Mouse (Mus musculus): Measurements from ENCODE around the gene Megf11. TPM values are rescaled to one million over a fixed set of nuclear protein-coding genes. Genes with fewer than 3 reads are reported as not detected.
"Not testable (repeated sequence)": the region's sequence is repeated elsewhere in the genome, so short reads cannot be mapped to it uniquely, and the experiment has no call there.

The Megf11 gene
- total RNA-seq, 2 experiments from 2014 or later: 15.9 to 17.9 TPM

DNA sequence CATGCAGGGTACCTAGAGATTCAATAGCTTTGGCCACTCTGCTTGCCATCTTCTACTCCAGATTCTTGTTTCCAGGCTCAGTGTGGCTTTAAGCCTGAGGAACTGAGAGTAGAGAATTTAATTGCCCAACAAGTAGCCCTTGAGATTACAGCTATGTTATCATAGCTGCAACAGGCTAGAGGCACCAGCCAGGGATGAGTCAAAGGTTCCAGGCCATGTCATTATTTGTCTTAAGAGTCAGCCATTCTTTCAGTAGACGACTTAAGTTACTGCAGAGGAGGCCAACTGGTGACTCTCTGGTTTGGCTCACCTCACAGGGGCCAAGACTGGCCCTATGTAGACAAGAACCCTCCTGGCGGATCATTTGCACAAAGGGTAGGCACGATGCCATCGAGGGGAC is 311.0 kb downstream of the Megf11 start:
- DNase-seq (ENCODE audit: low spot score in 2 of 2): no peak

DNA sequence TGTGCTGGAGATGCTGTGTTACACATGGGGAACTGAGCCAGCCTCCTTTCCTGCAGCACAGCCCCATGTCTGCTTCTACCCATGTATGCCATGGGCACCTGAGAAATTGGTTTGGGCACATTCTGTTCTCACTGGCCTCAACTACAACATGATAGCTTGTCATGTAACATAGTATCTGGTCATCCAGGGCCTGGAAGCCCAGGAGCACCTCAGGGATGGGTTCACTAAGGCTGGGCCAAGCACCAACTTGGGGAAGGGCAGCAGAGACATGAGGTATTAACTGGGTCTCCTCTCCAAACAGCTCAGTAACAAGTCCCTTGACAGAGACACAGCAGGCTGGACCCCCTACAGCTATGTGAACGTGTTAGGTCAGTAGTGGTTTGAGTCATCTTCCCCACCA is 311.6 kb downstream of the Megf11 start:
- DNase-seq (ENCODE audit: low spot score in 2 of 2): no peak

DNA sequence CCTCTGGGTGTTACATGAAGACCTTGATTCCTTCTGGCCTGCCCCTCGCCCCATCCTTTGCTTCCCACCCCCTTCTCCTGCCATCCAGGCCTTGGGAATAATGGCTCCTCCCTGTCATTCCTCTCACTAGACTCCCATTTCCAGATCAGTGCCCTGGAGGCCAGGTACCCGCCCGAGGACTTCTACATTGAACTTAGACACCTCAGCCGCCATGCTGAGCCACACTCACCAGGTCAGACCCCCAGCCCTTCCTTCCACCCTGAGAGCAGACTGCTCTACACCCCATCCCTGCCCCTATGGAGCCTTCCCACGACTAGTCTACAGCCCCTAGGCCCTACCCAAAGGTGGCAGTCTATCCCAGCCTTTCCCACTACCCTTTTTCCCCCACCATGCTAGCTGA is 312.3 kb downstream of the Megf11 start:
- DNase-seq (ENCODE audit: low spot score in 2 of 2): no peak

DNA sequence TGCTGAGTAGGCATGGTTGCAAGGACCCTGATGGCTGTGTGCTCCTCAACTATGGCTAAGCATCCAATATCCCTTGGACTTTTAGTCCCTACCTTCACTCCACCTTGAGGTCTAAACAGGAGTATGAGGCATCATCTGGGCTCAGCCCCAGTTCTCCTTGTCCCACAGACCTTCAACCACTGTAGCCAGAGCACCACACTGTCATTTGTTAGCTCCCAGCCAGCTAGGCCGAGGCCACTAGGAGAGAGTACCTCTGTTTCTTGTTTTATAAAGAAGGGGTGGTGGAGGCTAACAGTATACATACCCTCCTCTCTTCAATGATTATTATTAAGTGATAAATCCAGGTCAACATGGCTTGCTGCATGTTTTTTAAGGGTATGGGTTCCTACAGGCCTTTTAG is 313.2 kb downstream of the Megf11 start:
- DNase-seq (ENCODE audit: low spot score in 2 of 2): no peak

DNA sequence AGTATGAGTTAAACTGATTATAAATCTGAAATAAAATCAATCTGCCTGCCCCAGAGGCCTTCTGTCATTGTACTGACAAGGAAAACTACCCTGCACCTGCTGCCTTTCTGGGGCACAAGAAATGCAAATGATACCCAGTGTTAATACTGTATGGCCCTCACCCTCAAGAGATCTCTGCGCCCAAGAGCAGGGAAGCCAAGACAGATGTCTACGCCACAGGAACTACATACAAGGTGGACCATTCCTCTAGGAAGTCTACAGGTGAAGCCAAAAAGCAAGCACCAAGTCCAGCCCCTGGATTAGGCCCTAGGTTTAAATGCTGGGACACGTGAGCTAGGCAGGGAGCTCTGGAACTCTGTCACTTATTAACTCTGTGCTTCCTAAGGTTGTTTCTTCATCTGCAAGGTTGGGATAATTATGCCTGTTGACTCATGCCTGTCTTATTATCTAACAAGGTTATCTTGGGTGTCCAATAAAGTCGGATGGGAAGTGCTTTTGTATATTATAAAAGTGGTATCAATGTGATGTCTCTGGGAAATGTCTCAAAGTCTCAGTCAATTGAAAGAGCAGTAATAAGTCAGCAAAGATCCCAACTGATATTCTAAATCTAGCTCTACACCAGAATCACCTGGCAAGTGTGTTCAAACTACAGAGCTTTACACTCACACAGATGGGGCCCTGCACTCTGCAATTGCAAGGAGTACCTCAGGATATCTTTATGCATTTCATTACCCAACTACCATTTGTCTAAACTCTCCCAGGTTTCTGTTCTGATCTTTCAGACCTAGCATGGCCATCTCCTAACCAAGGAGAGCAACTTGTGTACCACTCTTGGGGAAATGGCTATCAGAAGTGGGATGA is 315.3 kb downstream of the Megf11 start:
- no peak for DNase-seq (ENCODE audit: low spot score in 2 of 2)

DNA sequence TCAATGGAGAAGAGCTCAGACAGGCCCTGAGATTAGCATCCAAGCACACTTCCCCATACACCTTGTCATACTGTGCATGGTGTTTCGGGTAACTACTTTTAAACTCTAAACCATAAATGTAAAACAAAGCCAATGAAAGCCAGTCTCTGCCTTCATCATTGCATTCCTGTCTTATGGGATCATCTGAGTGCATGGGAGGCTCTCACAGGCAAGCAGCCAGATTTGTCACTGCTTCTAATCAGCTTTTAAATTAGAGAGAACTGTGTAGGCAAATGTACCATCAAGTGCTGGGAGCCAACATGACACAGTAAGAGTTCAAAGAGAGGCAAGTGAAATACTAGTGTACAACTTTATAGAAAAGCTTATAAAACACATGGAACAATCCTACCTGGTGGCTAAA is 316.2 kb downstream of the Megf11 start:
- no peak for DNase-seq (ENCODE audit: low spot score in 2 of 2)

DNA sequence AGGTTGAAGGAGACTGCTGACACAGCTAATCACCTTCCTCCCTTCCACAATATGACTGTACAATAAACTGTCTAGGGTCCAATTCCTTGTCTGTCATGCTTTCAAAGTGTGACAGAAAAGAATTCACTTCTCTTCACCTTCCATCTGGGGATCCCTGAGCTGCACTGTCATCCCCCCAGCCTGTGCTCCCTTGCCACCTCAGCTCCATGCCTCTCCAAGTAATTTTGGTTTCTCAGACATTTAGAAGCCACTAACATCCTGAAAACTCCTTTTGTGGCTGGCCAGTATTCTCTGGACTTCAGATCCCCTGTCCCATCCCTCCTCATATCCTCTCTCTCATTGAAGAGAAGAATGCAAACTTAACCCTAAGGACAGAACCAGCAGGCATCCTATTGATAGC is 317.0 kb downstream of the Megf11 start:
- DNase-seq (ENCODE audit: low spot score in 2 of 2): no peak

DNA sequence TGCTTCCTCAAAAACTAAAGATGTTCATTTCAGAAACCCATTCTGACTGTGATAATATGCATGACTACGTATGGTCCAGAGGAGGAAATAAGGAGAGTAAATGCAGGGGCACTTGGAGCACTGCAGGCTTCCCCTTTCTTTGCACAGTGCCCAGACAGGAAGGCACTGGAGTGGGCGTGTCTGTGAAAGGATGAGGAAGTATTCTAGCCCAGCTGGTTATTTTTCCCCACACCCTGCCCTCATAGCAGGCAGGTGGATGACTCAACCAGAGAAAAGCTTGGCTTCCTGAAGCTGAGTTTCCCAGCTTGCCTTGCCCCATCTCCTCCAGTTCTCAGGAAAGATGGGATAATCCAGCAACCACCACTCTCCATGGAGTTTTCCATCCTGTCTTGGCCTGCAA is 317.5 kb downstream of the Megf11 start:
- no peak for DNase-seq (ENCODE audit: low spot score in 2 of 2)

DNA sequence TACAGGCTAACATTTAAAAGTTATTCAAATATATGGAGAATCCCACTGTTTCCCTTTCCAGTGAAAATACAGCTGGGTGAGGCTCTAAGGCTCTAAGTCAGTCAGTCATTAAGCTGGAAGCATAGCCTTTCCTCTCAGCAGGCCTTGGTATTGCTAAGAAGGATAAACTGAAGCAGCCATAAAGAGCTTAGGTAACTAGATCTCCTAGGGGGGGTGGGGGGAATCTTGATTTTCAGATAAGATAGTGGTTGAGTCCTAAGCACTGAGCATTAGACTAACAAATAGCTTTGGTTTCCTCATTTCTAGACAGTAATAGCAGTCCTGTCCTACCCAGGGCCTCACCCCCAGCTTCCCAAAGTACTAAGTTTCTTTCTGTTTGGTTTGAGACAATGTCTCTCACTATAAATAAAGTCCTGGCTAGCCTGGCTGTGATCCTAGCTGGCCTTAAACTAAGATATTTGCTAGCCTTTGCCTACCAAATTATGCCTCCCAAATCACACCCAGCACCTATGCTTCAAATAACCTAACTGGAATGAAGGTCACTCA is 318.1 kb downstream of the Megf11 start:
- no peak for DNase-seq (ENCODE audit: low spot score in 2 of 2)

DNA sequence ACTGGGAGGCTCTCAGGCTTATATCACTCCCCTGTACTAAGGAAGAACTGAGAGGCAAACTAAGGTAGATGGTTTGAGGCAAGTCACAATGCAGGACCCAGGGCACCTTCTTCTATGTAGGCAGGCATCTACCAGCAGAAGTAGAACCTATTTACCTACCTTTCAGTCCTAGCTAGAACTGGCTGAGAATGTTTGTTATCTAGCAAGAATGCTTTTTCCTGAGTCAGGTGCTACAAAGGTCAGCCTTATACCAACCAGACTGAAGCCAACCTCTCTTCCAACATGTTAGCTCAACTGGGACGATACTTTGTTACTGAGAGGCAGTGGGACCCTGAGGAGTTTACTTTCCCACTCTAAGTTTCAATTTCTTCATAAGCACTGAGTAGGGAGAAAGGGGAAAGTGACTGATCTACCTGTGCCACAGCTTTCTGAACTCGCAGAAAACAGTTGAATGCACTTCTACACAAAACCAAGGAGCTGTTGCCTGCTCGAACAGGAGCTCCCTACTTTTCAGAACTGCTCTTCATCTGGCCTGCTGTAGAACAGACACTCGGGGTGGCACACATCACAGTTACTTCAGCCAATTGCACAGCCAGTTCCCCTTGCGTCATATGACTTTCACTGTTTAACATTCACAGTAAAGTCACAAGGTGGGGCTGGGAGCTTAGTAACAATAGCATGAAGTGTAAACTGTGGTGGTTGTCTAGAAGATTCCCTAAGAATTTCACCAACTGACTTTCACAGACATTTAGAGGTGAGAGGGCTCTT is 318.8 kb downstream of the Megf11 start:
- no peak for DNase-seq (ENCODE audit: low spot score in 2 of 2)

DNA sequence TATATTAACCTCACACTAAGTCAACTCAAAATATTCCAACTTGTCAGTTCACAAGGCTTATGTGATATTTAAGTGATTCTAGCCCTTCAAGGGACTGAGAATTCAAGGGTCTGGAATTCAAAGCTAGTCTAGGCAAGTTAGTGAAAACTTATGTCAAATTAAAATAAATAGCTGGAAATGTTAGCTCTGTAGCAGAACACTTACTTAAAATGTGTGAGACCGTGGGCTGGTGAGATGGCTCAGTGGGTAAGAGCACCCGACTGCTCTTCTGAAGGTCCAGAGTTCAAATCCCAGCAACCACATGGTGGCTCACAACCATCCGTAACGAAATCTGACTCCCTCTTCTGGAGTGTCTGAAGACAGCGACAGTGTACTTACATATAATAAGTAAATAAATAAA is 324.9 kb downstream of the Megf11 start:
- DNase-seq (ENCODE audit: low spot score in 2 of 2): not testable (repeated sequence)

DNA sequence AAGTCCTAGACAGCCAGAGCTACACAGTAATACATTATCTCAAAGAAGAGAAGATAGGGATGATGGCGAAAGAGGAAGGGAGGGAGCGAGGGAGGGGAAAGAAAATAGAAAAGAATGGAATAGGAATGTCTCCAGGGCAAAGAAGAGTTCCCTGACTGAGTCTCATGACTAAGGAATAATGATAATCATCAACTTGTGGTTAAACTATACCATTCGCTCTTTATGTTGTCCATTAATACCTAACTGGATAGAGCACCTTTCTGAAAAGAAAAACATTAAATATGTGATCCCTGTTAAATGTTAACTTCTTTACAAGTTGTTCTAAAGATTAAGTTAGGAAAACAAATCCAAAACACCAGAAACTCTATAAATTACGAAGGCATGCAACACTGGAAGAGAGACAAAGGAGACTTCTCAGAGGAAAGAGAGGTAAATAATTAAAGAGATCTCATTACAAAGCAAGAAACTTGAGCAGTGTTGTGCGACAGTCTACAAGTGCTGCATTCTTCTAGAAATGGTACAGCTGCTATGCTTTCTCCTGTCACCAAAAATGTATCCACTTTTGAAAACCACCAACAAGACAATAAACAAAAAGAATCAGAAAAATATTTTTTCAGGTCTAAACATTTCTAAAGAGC is 334.2 kb downstream of the Megf11 start:
- DNase-seq (ENCODE audit: low spot score in 2 of 2): no peak

DNA sequence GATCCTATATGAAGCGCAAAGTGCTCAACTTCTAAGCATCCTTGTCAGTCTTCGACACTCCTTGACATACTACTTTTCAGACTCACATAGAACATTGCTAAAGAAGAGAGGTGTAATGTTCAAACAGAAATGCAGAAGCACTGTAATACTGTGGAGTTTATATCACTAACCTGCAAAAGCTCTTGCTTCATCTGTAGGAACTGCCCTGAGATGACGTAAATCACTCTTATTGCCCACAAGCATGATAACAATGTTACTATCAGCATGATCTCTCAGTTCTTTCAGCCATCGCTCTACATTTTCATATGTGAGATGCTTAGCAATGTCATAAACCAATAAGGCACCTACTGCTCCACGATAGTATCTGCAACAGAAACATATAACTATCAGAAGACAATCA is 341.0 kb downstream of the Megf11 start:
- DNase-seq (ENCODE audit: low spot score in 2 of 2): no peak

DNA sequence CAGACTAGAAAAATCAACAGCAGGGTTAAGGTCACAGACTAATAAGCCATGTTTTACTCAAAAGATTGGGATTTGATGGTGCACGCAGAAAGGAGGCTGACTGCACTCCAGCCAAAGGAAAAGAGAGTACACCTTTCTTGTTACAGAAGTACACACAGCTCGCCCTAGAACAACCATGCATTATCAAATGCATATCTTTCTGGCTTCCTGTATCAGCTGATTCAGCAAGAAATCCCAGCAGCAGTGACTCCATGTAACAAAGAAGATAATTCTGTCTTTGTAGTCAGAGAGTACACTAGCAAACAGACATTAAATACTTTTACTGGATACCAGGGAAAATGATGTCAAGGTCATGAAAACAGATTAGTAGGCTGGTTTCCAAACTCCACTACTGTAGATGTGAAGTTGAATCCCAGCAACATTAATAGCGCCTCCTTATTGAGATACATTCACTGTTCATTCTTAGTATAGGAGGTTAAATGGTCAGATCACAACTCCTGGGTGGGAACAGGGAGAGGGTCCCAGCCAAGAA is 345.7 kb downstream of the Megf11 start:
- no peak for DNase-seq (ENCODE audit: low spot score in 2 of 2)

DNA sequence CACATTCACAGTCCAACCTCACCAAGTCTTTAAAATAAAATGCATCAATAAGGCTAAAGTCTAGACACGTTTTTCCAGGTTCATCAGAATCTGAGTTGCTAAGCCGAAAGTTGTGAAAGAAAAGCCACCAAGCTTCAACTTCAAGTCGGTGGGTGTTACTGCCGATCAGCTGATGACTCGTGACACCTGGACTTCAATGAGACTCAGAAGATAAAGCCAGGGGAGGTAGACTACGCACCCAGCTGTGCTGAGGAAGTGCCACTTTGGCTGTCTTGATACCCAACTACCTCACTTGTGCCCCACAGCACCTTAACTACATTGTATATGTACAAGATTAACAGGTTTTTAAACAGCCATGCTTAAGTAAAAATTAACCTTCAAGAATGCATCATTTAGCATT is 348.7 kb downstream of the Megf11 start:
- DNase-seq (ENCODE audit: low spot score in 2 of 2): no peak

DNA sequence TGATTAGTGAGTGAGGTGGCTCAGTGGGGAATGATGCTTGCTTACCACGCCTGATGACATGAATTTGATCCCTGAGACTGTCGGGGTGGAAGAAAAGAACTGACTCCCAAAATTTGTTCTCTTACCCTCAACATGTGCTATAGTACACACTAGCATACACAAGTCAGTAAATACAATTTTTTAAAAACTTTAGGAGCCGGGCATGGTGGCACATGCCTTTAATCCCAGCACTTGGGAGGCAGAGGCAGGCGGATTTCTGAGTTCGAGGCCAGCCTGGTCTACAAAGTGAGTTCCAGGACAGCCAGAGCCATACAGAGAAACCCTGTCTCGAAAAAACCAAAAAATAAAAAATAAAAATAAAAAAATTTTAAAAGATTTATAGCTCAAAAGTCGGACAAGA is 349.6 kb downstream of the Megf11 start:
- DNase-seq (ENCODE audit: low spot score in 2 of 2): not testable (repeated sequence)

DNA sequence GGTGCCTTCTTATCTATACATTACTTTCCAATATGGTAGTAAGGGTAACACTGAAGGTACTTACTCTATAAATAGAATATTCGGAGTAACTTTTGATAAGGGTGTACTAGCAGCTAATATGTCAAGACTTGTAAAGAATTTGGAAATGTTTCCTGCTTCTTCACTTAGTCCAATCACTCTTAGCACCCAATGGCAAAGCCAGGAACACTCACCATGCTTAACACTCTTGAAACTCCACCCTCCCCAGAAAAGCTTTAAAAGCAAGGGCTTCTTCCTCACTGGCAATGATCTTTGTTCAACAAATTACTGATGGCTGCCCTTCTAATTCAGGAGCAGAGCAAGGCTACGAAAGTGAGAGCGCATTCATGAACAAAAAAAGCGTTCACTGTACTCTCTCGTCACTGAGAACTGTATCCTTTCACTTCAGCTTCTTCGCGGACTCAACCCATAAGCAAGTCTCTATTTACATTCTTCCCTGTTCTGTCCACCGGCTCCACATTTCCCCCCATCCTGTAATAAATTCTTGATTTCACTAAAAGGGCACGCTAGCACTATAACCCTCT is 350.7 kb downstream of the Megf11 start:
- DNase-seq (ENCODE audit: low spot score in 2 of 2): no peak

DNA sequence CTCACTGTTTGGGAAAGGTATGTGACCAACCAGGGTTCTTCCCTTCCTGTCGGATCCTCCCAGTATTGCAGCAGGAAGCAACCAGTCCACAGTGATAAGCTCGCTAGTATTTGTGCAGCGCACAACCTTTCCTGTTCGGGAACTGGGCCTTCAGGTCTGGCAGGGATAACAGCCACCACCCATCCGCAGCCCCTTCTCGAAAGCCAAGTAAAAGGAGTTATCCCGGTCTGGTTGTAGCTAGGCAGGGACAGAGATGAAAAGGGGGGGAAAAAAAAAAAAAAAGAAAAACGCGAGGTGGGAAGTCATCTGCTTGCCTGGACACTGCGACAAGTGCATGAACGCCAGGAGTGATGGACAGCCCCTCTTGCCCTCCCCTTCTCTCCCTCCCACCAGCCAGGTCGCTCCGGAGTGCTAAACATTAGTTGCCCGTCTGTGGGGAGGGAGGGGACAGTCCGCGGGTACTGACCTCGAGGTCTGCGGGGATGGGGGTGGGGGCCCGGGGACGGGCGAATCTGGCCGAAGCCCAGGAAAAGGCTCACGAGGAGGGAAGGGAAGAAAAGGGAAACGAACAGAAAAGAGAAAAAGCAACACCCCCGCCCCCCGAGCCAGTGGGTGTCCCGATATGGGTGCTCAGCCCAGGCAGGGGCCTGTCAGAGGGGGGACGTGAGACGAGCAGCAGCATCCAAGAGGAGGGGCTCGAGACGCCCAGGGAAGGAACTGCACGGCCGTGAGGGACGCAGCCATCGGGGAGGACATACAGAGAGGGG is 351.4 kb downstream of the Megf11 start:
- DNase-seq (ENCODE audit: low spot score in 2 of 2): peak; percentile 54 to 64

DNA sequence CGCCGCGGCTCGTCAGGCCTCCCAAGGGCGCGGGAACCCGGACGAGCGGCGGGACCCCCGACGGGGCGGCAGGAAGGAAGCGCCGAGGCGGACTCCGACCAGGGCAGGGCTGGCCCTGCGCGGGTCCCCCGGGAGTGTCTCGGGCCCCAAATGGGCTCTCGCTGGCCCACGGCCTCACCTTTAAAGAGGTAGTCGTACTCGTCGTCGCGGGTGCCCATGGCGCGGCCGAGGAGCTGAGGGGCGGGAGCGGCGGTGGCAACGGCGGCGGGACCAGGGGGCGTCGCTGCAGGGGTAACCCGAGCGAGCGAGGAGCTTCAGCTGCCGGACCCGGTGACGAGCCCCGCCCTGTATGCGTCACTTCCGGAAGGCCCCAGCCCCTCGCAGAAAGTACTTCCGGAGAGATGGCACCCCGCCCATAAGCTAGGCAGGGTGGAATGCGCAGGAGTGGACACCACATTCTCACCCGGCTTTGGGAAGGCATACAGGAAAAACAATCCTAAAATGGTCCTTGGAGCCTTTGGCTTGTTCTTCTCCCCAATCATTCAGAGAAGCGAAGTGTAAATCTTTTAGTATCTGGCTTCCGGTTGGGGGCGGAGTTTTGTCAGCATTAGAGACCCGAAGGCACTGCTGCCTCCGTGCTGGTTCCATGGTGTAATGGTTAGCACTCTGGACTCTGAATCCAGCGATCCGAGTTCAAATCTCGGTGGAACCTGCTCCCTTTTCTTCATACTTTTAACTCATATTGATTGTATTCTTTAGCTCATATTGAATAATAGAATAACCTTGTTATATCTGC is 352.2 kb downstream of the Megf11 start, which contains the start of gene Rab11a:
Rab11a (minus strand) TSS at position 353 of the 796 bp plus-strand sequence.
- peak; percentile 97 to 98 for DNase-seq (ENCODE audit: low spot score in 2 of 2)

All from layer of hippocampus, postnatal 10 days (tissue).